Mouse (Mus musculus): ENCODE results near the gene Dstn. TPM values are rescaled to one million over a fixed set of nuclear protein-coding genes. Genes with fewer than 3 reads are reported as not detected.

The Dstn gene
- polyA plus RNA-seq, 1 experiment from 2014 or later, result 368 TPM

GRCm38 (mm10) chr2:143951028-143951420, 35.9 kb downstream of the Dstn start:
- H3K27ac ChIP-seq, result no peak overlapping the region
- DNase-seq (ENCODE audit: low spot score), result no peak
- H3K9me3 ChIP-seq, result no peaks in the 10 kb centered on the region
- H3K4me1 ChIP-seq (replicated peaks), result no peaks in the 10 kb centered on the region
- peaks cover 100% of the 10 kb centered on the region for H3K36me3 ChIP-seq
- no peak overlapping the region for H3K4me3 ChIP-seq
- no peaks in the 10 kb centered on the region for H3K27me3 ChIP-seq (ENCODE audit: insufficient read depth, poor library complexity, severe bottlenecking)
- WGBS, result 77% methylated on average over 1 of the region's 1 CpGs

DNA sequence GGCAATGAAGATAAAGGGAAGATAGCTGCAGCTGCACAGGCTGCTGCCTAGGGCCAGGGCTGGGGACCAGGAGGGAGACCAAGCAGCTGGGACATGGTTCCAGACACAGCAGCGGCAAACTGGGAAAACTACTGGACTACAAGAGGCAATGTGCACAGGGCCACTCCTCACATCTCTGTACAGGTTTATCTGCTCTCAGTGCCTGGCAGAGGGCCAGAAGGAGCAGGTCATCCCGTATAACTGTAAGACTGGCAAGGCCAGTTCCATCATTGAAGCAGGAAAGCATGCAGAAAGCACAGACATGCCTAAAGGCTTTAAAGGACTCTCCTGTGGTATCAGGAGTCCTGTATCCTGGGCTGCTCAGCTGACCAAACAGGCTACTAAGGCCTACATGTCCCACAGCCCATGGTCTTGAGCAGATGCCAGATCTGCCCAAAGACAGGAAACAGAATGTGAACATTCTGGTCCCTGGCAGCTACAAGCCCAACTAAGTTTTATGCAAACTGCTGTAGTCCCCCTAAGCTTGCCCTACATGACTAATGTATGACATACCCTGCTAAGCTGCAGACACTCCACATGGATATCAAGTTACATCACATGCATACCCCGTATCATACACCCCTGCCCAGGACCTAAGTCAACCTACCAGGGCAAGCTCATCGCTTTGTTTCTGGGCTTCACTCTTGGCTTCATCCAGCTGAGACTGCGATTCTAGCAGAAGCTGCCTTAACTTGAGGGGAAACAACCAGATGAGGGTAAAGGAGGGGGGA, 36.6 kb downstream of the Dstn start:
- Histone ChIP-seq H3K36me3 (peaks cover 100% of the 10 kb centered on the region), H3K9me3 (no peaks in the 10 kb centered on the region), H3K27ac (0 out of 2 replicates have a peak overlapping the region, but pooled peaks have one; percentile 23), H3K4me1 (replicated peaks) (no peaks in the 10 kb centered on the region), H3K4me3 (no peak overlapping the region), H3K27me3 (ENCODE audit: insufficient read depth, poor library complexity, severe bottlenecking) (no peaks in the 10 kb centered on the region)
- 92% methylated on average over 5 of the region's 5 CpGs for WGBS
- DNase-seq (ENCODE audit: low spot score), result no peak

GRCm38 (mm10) chr2:143953944-143954343, 38.8 kb downstream of the Dstn start:
- Histone ChIP-seq H3K4me3 (no peak overlapping the region), H3K27me3 (ENCODE audit: insufficient read depth, poor library complexity, severe bottlenecking) (no peaks in the 10 kb centered on the region), H3K9me3 (no peaks in the 10 kb centered on the region), H3K4me1 (replicated peaks) (no peaks in the 10 kb centered on the region), H3K27ac (no peak overlapping the region), H3K36me3 (peaks cover 99% of the 10 kb centered on the region)
- DNase-seq (ENCODE audit: low spot score), result no peak
- whole genome bisulfite sequencing, result 93% methylated on average over 4 of the region's 4 CpGs

- H3K36me3 ChIP-seq, result peaks cover 98% of the 10 kb centered on the region
- H3K4me3 ChIP-seq, result no peak overlapping the region
- H3K9me3 ChIP-seq, result peaks cover 6% of the 10 kb centered on the region
- 92% methylated on average over 4 of the region's 4 CpGs for WGBS
- DNase-seq (ENCODE audit: low spot score), result no peak
- H3K27ac ChIP-seq, result no peak overlapping the region
- no peaks in the 10 kb centered on the region for H3K27me3 ChIP-seq (ENCODE audit: insufficient read depth, poor library complexity, severe bottlenecking)
- H3K4me1 ChIP-seq (replicated peaks), result no peaks in the 10 kb centered on the region
Measured at GRCm38 (mm10) chr2:143955004-143955403, 39.9 kb downstream of the Dstn start.

DNA sequence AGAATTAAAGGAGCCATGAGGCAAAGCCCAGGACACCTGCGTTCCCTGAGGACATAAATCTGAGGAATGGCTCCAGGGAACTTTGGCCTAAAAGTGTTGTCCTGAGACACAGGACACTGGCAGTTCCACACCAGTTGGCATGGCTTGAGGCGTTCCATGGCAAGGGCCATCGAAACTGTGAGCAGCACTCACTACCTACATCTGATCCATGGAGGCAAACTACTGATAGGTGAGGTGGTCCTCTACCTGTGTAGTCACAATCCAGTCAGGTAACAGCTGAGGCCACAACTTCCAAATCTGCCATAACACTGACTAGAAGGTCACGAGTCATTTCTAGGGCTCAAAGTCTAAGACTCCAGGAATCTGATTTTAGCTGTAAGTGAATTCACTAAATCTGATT, 40.6 kb downstream of the Dstn start:
- Histone ChIP-seq H3K9me3 (peaks cover 6% of the 10 kb centered on the region), H3K27ac (no peak overlapping the region), H3K4me1 (replicated peaks) (no peaks in the 10 kb centered on the region), H3K4me3 (no peak overlapping the region), H3K36me3 (peaks cover 97% of the 10 kb centered on the region), H3K27me3 (ENCODE audit: insufficient read depth, poor library complexity, severe bottlenecking) (no peaks in the 10 kb centered on the region)
- DNase-seq (ENCODE audit: low spot score), result no peak
- 96% methylated on average over 4 of the region's 4 CpGs for WGBS

DNA sequence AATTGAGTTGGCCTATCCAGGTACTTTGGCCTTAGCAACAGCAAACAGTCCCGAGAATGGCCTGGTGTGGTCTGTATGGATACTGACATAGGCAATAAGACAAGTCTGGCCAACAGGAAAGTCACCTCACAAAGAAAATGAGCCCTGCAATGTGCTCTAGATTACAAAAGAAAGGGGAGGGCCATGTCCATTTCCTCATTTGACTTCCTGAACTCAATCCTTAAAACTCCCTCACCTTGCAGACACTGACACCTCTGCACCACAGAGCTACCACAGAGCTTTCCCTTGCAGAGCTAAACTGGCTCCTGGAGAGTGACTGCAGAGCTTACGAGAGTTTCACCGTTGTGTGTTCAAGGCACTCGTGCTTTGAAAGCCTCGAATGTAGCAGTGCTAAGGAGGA, 47.1 kb downstream of the Dstn start:
- Histone ChIP-seq H3K4me1 (replicated peaks) (no peaks in the 10 kb centered on the region), H3K4me3 (no peak overlapping the region), H3K27me3 (ENCODE audit: insufficient read depth, poor library complexity, severe bottlenecking) (no peaks in the 10 kb centered on the region), H3K36me3 (peaks cover 97% of the 10 kb centered on the region), H3K9me3 (peaks cover 6% of the 10 kb centered on the region), H3K27ac (no peak overlapping the region)
- no peak for DNase-seq (ENCODE audit: low spot score)
- 97% methylated on average over 5 of the region's 5 CpGs for WGBS

- H3K4me3 ChIP-seq, result no peak overlapping the region
- no peak overlapping the region for H3K27ac ChIP-seq
- no peaks in the 10 kb centered on the region for H3K4me1 ChIP-seq (replicated peaks)
- H3K9me3 ChIP-seq, result peaks cover 6% of the 10 kb centered on the region
- DNase-seq (ENCODE audit: low spot score), result no peak
- no peaks in the 10 kb centered on the region for H3K27me3 ChIP-seq (ENCODE audit: insufficient read depth, poor library complexity, severe bottlenecking)
- H3K36me3 ChIP-seq, result peaks cover 97% of the 10 kb centered on the region
- WGBS, result 96% methylated on average over 1 of the region's 1 CpGs
Measured at GRCm38 (mm10) chr2:143963318-143963717, 48.2 kb downstream of the Dstn start.

- H3K27ac ChIP-seq, result no peak overlapping the region
- no peaks in the 10 kb centered on the region for H3K9me3 ChIP-seq
- no peaks in the 10 kb centered on the region for H3K27me3 ChIP-seq (ENCODE audit: insufficient read depth, poor library complexity, severe bottlenecking)
- DNase-seq (ENCODE audit: low spot score), result no peak
- 92% methylated on average over 7 of the region's 7 CpGs for whole genome bisulfite sequencing
- H3K4me3 ChIP-seq, result no peak overlapping the region
- no peaks in the 10 kb centered on the region for H3K4me1 ChIP-seq (replicated peaks)
- peaks cover 100% of the 10 kb centered on the region for H3K36me3 ChIP-seq
Measured at GRCm38 (mm10) chr2:143969260-143969659, 54.1 kb downstream of the Dstn start.

- no peak for DNase-seq (ENCODE audit: low spot score)
- Histone ChIP-seq H3K4me1 (replicated peaks) (no peaks in the 10 kb centered on the region), H3K4me3 (no peak overlapping the region), H3K36me3 (peaks cover 87% of the 10 kb centered on the region), H3K27me3 (ENCODE audit: insufficient read depth, poor library complexity, severe bottlenecking) (no peaks in the 10 kb centered on the region), H3K9me3 (no peaks in the 10 kb centered on the region), H3K27ac (no peak overlapping the region)
- 96% methylated on average over 2 of the region's 2 CpGs for WGBS
Measured at GRCm38 (mm10) chr2:143970841-143971240, 55.7 kb downstream of the Dstn start.

DNA sequence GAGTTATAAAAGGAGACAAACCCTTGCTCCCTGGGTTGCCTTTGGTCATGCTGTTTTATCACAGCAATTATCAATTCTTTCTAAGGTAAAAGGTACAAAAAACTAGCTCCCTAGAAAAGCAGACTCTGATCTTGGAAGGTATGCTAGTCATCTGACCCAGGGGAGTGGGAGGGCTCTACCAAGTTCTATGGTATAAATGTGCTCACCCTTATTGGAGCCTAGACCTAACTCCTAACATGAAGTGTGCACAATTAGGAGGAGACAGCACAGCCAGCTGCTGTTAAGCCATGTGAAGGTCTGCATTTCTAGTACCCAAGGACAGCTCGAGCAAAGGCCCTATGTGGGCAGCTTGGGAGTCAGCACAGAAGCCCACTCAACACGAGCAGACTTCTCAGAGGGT, 56.8 kb downstream of the Dstn start:
- no peak overlapping the region for H3K27ac ChIP-seq
- no peaks in the 10 kb centered on the region for H3K27me3 ChIP-seq (ENCODE audit: insufficient read depth, poor library complexity, severe bottlenecking)
- no peaks in the 10 kb centered on the region for H3K4me1 ChIP-seq (replicated peaks)
- H3K4me3 ChIP-seq, result no peak overlapping the region
- peaks cover 76% of the 10 kb centered on the region for H3K36me3 ChIP-seq
- DNase-seq (ENCODE audit: low spot score), result no peak
- 83% methylated on average over 2 of the region's 2 CpGs for WGBS
- H3K9me3 ChIP-seq, result no peaks in the 10 kb centered on the region

- Histone ChIP-seq H3K9me3 (no peaks in the 10 kb centered on the region), H3K36me3 (peaks cover 64% of the 10 kb centered on the region), H3K27ac (no peak overlapping the region), H3K4me1 (replicated peaks) (no peaks in the 10 kb centered on the region), H3K4me3 (no peak overlapping the region), H3K27me3 (ENCODE audit: insufficient read depth, poor library complexity, severe bottlenecking) (no peaks in the 10 kb centered on the region)
- 94% methylated on average over 7 of the region's 7 CpGs for WGBS
- DNase-seq (ENCODE audit: low spot score), result no peak
Measured at GRCm38 (mm10) chr2:143973161-143973560, 58.0 kb downstream of the Dstn start.

- Histone ChIP-seq H3K27ac (no peak overlapping the region), H3K4me1 (replicated peaks) (no peaks in the 10 kb centered on the region), H3K27me3 (ENCODE audit: insufficient read depth, poor library complexity, severe bottlenecking) (no peaks in the 10 kb centered on the region), H3K4me3 (no peak overlapping the region), H3K36me3 (peaks cover 52% of the 10 kb centered on the region), H3K9me3 (no peaks in the 10 kb centered on the region)
- DNase-seq (ENCODE audit: low spot score), result no peak
- 93% methylated on average over 5 of the region's 5 CpGs for WGBS
Measured at GRCm38 (mm10) chr2:143975146-143975649, 60.1 kb downstream of the Dstn start.

- WGBS, result 91% methylated on average over 8 of the region's 8 CpGs
- Histone ChIP-seq H3K4me3 (no peak overlapping the region), H3K27me3 (ENCODE audit: insufficient read depth, poor library complexity, severe bottlenecking) (no peaks in the 10 kb centered on the region), H3K4me1 (replicated peaks) (no peaks in the 10 kb centered on the region), H3K36me3 (peaks cover 18% of the 10 kb centered on the region), H3K27ac (no peak overlapping the region), H3K9me3 (no peaks in the 10 kb centered on the region)
- DNase-seq (ENCODE audit: low spot score), result no peak
Measured at GRCm38 (mm10) chr2:143978444-143979147, 63.5 kb downstream of the Dstn start.
